Mouse (Mus musculus): ENCODE data around the gene Cldn10.

- TF ChIP-seq POLR2A (IDR thresholded peaks at IDR 0.05; ENCODE audit: borderline replicate concordance, control insufficient read depth, low read depth, low read length) (no peak), CTCF (IDR thresholded peaks at IDR 0.05; ENCODE audit: control insufficient read depth, insufficient read depth, low read length) (no peak)
Observed at GRCm38 (mm10) chr14:118794893-118795292, 7.2 kb downstream of the Cldn10 start.
